Mouse (Mus musculus) cerebellum, adult 11-12 months (tissue): Measurements from ENCODE around the gene Kcnj6.

Experiments
- DNase-seq: peaks from one replicate; pipeline ENCODE4 v3.0.0; 2022

Gene Kcnj6

GRCm38 (mm10) chr16:94931343-94932301 is 65.9 kb downstream of the Kcnj6 start:
- peak; percentile 91 for DNase-seq

DNA sequence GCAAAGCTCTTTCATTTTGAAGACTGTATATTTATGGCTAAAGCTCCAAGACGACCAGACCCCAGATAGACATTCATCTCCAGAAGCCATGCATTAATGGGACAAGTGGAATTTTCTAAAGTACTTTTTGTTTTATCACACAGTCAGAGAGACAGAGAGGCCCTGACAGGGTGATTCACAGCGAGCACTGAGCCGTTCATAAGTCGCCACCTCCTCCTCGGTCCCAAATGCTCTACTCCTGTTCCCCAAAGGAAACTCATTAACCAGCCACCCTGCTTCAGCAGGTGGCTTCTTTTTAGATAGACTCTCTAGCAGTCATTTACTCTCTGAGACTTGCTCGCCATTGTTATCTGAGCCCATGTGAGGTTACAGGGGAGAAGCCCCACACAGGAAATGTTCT is 72.1 kb downstream of the Kcnj6 start:
- no peak for DNase-seq

GRCm38 (mm10) chr16:94919177-94919576 is 78.3 kb downstream of the Kcnj6 start:
- DNase-seq, result no peak

DNA sequence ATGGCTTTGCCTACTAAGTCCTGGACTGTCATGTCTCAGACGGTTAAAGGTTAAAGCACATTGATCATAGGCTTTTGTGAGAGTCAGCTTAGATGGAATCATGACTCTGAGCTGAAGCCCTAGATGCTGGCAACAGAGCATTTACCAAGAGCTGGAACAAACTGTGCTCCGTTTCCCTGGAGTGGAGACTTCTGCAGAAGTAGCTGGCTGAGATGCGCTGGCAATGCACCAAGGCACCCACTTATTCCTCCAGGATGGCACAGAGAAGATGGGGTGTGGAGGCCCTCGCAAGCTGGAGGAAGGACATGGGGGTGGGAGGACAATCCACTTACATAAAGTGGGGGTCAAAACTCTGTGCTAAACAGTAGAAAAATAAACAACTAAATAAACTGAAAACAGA is 91.5 kb downstream of the Kcnj6 start:
- no peak for DNase-seq

- DNase-seq, result no peak
Measured at GRCm38 (mm10) chr16:94898832-94899231, 98.7 kb downstream of the Kcnj6 start.

DNA sequence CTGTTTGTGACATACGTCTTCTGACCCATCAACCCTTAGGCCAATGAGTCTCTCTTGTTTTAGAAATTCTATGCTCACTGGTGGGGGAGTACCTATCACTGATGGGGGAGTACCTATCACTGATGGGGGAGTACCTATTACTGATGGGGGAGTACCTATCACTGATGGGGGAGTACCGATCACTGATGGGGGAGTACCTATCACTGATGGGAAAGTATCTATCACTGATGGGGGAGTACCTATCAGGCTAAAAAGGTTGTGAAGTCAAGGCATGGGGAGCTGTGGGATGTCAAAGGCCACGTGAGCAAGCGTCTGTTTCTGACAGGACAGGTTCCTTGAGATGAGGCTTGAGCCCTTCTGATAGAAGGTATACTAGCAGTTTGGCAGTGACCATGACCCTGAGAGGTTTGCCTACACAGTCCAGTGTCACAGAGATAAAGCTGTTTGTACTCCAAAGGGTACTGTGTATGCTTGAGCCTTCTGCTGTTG is 105.3 kb downstream of the Kcnj6 start:
- no peak for DNase-seq

DNA sequence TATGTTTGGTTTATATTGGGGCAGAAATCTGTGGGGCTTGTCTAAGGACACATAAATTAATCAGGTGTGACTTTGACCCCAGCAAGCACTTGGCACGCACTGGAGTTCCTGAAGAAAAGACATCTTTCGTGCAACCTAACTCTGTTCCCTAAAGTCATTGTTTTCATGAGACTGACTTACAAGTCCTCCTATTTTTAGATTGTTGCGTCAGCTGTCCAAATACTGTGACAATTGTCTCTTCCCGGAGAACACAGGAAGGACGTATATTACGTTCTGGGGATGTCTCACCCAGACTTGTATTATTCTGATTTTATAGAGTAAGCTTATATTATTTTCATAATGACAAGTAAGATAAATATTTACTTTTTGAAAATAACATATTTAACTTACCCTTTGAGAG is 106.9 kb downstream of the Kcnj6 start:
- DNase-seq, result no peak

- peak; percentile 68 for DNase-seq
Measured at GRCm38 (mm10) chr16:94890056-94890455, 107.4 kb downstream of the Kcnj6 start.

- DNase-seq, result no peak
Measured at GRCm38 (mm10) chr16:94888554-94888953, 108.9 kb downstream of the Kcnj6 start.

GRCm38 (mm10) chr16:94886398-94886797 is 111.1 kb downstream of the Kcnj6 start:
- DNase-seq, result no peak

DNA sequence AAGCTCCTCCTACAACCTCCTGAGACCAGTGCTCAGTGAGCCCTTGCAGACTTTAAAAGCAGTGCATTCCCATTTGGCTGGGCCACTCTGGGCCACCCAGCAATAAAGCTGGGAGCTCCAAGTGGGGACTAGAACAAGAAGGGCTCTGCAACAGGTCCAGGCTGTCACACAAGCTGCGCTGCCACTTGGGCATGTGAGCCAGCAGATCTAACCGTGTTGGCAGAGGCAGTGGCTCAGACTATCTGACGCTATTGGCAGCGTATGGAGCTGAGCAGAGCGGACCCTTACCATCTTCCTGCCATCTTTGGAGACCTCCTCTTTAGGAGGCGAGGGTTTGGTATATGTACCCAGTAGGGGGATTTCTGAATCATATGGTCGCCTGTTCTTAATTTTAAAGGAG is 112.4 kb downstream of the Kcnj6 start:
- peak; percentile 78 for DNase-seq

DNA sequence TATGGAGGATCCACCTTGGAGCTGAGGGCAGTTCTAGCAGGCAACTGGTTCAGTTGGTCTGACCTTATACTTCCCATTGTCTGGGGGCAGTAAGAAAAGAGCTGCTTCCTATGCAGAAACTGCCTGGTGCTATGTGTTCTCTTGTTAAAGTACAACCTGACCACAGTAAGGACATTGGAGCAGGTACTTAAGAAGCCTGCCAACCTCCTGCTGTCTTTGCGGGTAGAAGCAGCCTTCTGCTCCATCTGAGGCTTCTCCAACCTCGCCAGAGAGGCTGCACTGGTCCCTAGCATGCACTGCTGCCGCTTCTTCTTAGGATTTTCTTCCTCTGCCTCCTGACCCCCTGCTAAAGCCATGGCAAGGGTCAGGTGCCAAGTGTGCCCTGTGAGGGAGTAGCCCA is 113.6 kb downstream of the Kcnj6 start:
- DNase-seq, result peak; percentile 75

DNA sequence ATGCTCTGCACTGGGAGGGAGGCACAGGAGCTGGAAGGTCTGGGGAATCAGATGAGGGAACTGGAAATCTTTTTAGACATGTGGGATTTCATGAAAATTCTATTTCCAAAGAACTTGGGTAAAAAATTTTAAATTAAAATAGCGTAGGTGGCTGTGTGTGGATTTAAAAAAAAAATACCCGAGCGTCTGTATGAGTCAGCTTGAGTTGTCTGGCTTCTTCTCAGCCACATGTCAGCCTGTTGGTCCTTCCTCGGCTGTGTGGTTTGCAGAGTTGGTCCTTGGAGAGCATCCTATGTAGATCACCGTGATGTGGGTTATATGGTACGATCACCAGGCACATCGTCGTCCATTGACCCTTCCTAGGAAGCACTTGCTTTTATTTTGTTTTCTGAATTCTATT is 114.3 kb downstream of the Kcnj6 start:
- DNase-seq, result no peak

- no peak for DNase-seq
Measured at GRCm38 (mm10) chr16:94882111-94882510, 115.4 kb downstream of the Kcnj6 start.

DNA sequence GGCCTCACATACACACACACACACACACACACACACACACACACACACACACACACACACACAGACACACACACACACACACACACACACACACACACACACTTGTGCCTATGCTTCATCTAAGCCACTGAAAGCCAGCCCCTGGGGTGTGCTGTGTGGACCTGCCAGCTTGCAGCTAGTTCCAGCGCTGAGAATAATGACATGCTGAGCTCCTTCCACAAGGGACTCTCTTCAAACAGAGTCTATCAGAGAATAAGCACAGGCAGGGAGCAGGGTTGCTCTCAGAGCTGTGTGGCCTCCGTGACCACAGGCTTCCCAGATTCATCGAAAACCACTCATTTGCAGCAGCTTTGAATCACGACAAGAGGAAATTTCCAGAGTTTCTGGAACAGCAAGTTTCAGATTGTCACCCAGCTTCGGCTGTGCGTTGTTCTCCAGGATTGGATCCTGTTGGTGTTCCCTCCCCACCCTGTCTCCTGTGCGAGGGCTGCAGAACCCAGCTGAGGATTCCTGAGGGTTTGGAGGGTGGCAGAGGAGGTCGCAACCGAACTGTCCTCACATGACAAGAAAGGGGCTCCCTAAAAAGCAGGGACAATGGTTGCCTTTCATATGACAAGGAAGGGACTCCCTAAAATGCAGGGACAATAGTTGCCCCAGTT is 124.8 kb downstream of the Kcnj6 start:
- DNase-seq, result no peak

GRCm38 (mm10) chr16:94868354-94868753 is 129.1 kb downstream of the Kcnj6 start:
- no peak for DNase-seq

DNA sequence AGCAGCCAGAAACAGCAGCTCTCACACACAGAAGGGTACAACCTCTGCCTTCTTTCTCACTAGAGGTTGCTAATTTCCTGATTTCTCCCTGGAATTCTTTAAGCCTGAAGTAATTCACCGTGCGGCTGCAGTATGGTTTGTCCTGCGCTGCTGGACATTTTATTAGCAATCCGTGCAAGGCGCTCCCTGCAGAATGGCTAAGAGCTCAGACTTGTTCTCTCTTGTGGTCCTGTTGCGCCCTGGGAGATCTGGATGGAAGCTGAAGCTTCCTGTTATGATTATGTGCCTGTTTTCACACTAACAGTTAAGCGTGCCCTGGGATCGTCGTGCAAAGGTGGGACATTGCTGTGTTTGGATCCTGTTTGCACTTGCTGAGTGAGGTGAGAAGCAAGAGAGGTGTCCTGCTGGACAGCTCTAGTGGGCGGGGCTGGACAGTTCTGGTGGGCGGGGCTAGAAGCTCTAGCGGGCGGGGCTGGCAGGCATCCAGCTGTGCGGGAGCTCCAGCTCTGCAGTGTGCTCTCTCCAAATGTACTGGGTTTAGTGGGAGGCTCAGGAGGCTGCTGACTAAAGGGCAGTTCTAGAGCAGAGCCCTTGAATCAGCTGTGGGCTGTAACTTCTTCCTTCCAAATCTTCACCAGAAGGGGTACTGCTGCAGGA is 131.1 kb downstream of the Kcnj6 start:
- no peak for DNase-seq

- DNase-seq, result no peak
Measured at GRCm38 (mm10) chr16:94865796-94866195, 131.7 kb downstream of the Kcnj6 start.

GRCm38 (mm10) chr16:94865101-94865500 is 132.4 kb downstream of the Kcnj6 start:
- peak; percentile 59 for DNase-seq

DNA sequence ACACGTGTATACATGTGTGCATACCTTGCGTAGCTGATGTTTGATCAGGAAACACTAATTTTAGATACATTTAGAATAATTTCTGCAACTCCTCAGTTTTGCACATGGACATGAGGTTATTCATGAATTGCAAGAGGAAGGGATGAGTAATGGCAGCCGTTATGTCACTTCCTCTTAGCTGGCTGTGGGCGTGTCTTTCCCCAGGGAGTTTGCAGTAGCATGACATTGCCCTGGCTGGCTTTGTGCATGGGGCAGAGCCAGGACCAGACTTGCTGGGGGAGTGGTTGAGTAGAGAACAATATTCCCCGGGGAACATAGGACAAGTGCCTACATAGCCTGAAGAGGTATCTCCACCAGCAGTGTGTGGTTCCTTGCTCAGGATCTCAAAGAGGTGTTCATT is 134.0 kb downstream of the Kcnj6 start:
- DNase-seq, result no peak

- DNase-seq, result no peak
Measured at GRCm38 (mm10) chr16:94855990-94856389, 141.5 kb downstream of the Kcnj6 start.

DNA sequence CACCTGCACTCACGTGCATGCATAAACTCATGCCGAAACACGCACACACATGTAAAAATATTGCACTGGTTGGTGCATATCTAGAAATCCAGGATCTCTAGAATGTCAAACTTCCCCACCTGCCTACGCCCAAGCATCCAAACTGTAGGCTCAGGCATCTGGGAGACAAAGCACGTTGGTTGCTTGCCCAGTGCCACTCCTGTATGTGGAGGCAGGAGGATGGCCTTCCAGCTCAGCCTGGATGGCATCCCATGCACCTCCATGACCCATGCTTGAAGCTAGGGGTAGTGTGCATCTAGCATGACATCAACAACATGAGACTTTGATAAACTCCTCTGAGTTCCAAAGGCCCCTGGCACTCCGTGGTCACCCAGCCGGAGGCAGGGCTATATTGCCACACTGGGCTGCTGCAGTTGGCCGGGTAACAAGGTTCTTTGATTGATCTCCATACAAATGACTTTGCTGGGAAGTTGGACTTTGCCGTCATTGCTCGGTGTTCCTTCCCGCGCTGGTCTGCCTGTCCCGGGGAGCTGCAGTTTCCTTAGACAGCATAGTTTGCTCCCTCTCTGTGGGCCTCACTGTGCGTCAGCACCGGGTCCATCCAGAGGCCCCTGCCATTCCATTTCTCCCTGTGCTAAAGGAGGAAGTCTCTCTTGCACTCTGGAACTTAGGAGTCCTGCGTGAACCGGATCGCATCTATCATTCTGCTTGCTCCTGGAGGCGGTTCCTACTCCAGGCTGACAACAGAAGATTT is 144.9 kb downstream of the Kcnj6 start:
- no peak for DNase-seq

- DNase-seq, result no peak
Measured at GRCm38 (mm10) chr16:94850393-94850792, 147.1 kb downstream of the Kcnj6 start.
